Mouse (Mus musculus) cortical plate, adult 2 months (tissue): ENCODE measurements around the gene Clspn. TPM values are rescaled to one million over a fixed set of nuclear protein-coding genes. Genes with fewer than 3 reads are reported as not detected.
"Not testable (repeated sequence)": the region's sequence is repeated elsewhere in the genome, so short reads cannot be mapped to it uniquely, and the experiment has no call there.

Experiments
- H3K27ac ChIP-seq: fragments of 200-500 bp; 2 replicates; pipeline ENCODE4 v1.5.1; 2012; ENCODE audit warnings: low read length, control low read depth, inconsistent platforms; ENCODE audit not compliant: insufficient read depth
- H3K4me1 ChIP-seq: fragments of 200-500 bp; 2 replicates; pipeline ENCODE4 v1.6.1; 2011; ENCODE audit warnings: low read length; ENCODE audit not compliant: control insufficient read depth, insufficient read depth
- H3K4me3 ChIP-seq: fragments of 200-500 bp; 2 replicates; pipeline ENCODE4 v1.5.1; 2011; ENCODE audit warnings: mild to moderate bottlenecking, low read length, control low read depth; ENCODE audit not compliant: insufficient read depth
- CTCF ChIP-seq: fragments of 200-500 bp; IDR thresholded peaks from 2 replicates; pipeline ENCODE4 v1.5.1; 2011; ENCODE audit warnings: mild to moderate bottlenecking, control low read depth, low read length; ENCODE audit not compliant: insufficient read depth; ENCODE audit errors: extremely low read depth
- POLR2A ChIP-seq: fragments of 200-500 bp; IDR thresholded peaks from 2 replicates; pipeline ENCODE4 v1.6.1; 2011; ENCODE audit warnings: mild to moderate bottlenecking, low read length, control low read depth; ENCODE audit not compliant: insufficient read depth; ENCODE audit errors: extremely low read depth
- polyA plus RNA-seq: library from polyadenylated mRNA; depleted of rRNA; stranded (reverse); fragments of >200 nt; gene quantifications from 2 replicates; pipeline ENCODE4 v1.2.3, GENCODE M21; 2012

Gene Clspn
- polyA plus RNA-seq, 1 experiment: 0.77 TPM

DNA sequence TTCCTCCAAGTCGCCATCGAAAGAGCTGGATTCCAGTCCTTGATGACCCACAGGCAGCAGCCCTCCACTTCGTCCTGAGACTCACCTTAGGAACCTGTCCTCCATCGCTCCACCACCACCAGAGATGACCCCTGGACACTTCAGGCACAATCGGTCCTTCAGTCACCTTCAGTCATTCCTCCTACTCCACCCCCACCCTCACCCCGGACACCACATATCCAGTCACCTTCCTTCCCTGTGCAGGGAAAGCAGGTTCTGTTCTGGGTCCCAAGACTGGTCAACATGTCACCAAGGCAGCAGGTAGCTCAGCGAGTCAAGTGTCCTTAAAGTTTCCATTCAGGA lies 23.0 kb upstream of the Clspn start:
- TF ChIP-seq CTCF (no peak), POLR2A (no peak)
- Histone ChIP-seq H3K4me1 (peaks cover 1% of the 10 kb centered on the region; the same call in 1 of the 2 replicates), H3K27ac (no peak overlapping the region), H3K4me3 (peak overlapping the region; percentile 51)

DNA sequence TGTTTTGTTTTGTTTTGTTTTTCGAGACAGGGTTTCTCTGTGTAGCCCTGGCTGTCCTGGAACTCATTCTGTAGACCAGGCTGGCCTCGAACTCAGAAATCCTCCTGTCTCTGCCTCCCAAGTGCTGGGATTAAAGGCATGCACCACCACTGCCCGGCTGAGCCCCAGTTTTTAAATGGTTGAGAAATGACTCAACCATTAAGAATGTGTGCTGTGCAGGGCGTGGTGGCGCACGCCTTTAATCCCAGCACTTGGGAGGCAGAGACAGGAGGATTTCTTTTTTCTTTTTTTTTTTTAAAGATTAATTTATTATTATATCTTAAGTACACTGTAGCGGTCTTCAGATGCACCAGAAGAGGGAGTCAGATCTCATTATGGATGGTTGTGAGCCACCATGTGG lies 21.1 kb upstream of the Clspn start:
- not testable (repeated sequence) for H3K4me3 ChIP-seq, H3K27ac ChIP-seq, H3K4me1 ChIP-seq

DNA sequence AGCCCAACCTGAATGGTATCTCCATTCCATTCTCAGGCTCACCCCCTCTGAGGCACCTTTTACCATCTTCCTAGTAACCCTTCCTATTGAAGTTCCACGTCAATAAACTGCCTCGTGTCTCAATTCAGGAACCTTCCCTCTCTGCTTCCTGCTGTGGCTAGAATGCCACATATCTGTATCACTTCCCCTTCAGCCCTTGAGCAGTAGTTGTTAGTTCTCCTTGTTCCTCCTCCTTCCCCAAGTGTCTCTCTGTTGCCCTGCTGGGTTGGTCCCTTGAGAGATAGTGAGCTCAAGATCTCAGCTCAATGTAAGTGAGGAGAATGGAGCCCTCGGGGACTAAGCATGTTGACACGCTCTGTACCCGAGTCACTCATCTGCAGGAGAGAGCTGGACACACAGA lies 19.9 kb upstream of the Clspn start:
- Histone ChIP-seq H3K27ac (no peak overlapping the region), H3K4me1 (peaks cover 2% of the 10 kb centered on the region; the same call in 1 of the 2 replicates), H3K4me3 (no peak overlapping the region)
- TF ChIP-seq CTCF (no peak), POLR2A (no peak)

DNA sequence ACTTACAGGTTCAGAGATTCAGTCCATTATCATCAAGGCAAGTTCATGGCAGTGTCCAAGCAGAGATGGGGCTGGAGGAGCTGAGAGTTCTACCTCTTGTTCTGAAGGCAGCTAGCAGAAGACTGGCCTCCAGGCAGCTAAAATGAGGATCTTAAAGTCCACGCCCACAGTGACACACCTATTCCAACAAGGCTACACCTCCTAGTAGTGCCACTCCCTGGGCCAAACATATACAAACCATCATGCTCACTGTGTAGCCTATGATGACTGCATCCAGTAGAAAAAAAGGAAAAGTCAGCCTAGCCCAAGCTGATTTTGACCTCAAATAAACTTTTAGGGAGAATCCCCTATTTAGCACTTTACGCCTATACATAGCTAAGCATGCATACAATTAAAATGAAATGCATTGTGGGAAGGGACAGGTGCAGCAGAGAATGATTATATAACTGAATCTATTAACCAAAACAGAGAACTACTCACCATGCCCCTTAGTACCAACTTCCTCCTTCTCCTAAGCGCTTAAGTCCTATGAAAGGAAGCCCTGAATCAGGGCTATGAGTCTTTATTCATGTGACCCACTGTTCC lies 16.2 kb upstream of the Clspn start:
- no peak overlapping the region for H3K27ac ChIP-seq
- no peak for TF ChIP-seq CTCF
- no peak for TF ChIP-seq POLR2A
- H3K4me1 ChIP-seq: peaks cover 3% of the 10 kb centered on the region; the same call in 1 of the 2 replicates
- no peak overlapping the region for H3K4me3 ChIP-seq

DNA sequence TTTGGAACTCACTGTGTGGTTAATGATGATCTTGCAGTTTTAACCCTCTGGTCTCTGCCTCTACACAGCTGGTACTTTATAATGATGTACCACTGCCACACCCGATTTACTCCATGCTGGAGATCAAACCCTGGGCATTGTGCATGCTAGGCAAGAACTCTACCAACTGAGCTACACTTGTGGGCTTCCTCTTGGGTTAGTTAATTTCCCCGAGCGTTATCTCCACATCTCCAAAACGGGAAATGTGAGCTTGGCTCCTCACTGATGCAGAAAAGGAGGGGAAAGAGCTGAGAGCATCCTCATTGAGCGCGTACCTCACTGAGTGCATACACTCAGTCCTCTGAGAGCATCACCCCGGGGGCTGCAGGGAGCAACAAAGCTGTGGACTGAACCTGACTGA lies 13.9 kb upstream of the Clspn start:
- no peak overlapping the region for H3K27ac ChIP-seq
- H3K4me3 ChIP-seq: no peak overlapping the region
- peaks cover 4% of the 10 kb centered on the region for H3K4me1 ChIP-seq
- TF ChIP-seq POLR2A (no peak), CTCF (no peak)

DNA sequence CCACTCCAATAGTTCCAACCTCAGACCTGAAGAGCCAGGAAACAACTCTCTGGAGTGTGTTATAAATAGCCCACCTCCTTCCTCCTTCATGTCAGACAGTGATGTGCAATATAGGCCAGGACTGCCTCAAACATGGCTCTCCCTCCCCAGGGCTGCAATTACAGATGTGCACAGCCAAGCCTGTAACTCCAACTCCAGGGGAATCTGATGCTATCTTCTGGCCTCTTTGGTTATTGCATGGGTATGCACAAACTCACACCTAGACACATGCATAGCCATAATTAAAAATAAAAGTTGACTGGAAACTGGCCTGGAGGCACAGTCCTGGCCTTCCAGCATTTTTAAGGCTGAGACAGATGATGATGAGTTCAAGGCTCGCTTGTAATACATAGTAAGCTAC lies 11.7 kb upstream of the Clspn start:
- Histone ChIP-seq H3K4me1 (peaks cover 4% of the 10 kb centered on the region), H3K27ac (no peak overlapping the region), H3K4me3 (no peak overlapping the region)
- no peak for TF ChIP-seq CTCF
- no peak for TF ChIP-seq POLR2A

DNA sequence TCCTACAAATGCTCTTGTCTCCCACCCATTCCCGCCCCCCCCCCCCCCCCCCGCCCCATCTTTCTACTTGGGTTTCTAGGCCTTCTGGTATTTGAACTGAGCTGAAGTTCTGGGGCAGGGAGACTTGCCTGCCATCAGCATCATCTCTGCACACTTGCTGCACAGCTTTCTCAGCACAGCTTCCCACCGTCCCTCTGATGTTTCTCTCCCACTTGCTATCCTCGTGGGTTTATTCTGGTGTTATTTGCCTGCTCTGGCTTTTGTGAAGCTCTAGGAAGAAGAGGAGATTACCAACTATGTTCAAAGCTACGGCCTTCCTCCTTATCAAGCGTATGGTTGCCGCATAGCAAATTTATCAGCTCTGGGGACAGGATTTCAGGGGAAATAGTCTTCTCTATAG lies 11.0 kb upstream of the Clspn start:
- Histone ChIP-seq H3K4me1 (peaks cover 3% of the 10 kb centered on the region), H3K27ac (no peak overlapping the region), H3K4me3 (no peak overlapping the region)
- TF ChIP-seq CTCF: no peak
- TF ChIP-seq POLR2A: no peak

DNA sequence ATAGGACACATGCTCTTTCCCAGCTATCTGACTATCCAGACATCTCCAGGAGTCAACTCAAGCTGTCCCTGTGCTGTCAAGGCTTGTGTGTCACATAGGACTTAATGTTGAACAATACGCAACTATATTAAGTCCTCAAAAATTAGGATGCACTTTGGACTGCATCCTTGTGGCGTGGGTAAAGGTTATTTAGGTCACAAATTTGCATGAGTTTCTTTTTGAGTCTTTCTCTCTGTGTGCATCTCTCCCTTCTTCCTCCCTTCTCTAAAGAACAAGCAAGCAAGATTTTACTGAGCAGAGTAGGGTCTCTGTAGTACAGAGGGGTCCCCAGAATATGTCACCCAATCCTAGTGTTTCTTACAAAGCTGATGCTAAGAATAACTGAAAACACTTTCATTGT lies 10.6 kb upstream of the Clspn start:
- H3K4me3 ChIP-seq: no peak overlapping the region
- no peak overlapping the region for H3K27ac ChIP-seq
- TF ChIP-seq CTCF (no peak), POLR2A (no peak)
- peaks cover 3% of the 10 kb centered on the region for H3K4me1 ChIP-seq

DNA sequence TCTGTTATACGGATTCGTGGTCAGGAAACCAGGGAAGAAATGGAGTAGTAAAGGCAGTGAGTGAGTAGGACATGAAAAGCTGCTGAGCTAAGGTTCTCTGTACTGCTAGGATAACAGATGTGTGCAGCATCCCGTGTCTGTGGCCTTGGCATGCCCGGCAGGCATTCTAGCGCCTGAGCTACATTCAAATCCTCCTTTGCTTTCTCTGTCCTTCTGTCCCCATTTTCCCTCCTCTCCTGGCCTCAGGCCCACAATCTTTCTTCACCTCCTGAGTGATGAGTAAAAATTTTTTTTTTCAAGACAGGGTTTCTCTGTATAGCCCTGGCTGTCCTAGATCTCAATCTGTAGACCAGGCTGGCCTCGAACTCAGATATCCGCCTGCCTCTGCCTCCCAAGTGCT lies 4.6 kb upstream of the Clspn start:
- TF ChIP-seq POLR2A (no peak), CTCF (no peak)
- H3K4me3 ChIP-seq: no peak overlapping the region
- no peaks in the 10 kb centered on the region; the same call in 1 of the 2 replicates for H3K4me1 ChIP-seq
- H3K27ac ChIP-seq: no peak overlapping the region

DNA sequence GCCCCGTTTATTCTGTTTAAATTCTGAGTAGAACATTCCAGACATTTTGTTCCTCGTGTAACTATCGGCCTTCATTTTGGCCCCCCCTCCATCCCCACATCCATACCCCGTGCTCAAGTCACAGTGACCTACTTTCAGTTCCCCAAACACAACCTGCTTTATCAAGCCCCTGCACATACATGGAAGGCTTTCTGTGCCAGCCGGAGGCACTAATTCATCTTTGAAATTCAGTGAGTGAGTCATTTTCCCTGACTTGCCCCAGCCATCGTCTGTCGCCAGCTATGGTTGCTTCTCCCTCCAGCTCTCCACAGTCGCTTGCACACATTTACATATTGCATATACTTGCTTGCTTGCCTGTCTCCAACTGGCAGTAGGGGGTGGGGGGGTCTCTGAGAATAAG lies 3.6 kb upstream of the Clspn start:
- Histone ChIP-seq H3K4me1 (no peaks in the 10 kb centered on the region; the same call in 1 of the 2 replicates), H3K27ac (no peak overlapping the region), H3K4me3 (no peak overlapping the region)
- TF ChIP-seq POLR2A: no peak
- no peak for TF ChIP-seq CTCF

DNA sequence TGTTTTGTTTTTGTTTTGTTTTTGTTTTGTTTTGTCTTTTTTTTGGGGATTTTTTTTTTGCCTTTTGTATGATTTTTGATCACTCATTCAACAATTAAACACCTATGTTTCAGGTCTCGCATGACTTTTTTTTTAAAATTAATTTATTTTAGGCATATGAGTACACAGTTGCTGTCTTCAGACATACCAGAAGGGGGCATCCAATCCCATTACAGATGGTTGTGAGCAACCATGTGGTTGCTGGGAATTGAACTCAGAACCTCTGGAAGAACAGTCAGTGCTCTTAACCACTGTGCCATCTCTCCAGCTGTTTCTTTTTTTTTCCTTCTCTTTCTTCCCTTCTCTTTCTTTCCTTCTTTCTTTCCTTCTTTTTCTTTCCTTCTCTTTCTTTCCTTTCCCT lies 3.0 kb upstream of the Clspn start:
- no peak for TF ChIP-seq POLR2A
- no peak for TF ChIP-seq CTCF
- Histone ChIP-seq H3K4me3 (no peak overlapping the region), H3K4me1 (no peaks in the 10 kb centered on the region; the same call in 1 of the 2 replicates), H3K27ac (no peak overlapping the region)
